Mouse (Mus musculus): ENCODE results near the gene Bicral. TPM values are rescaled to one million over a fixed set of nuclear protein-coding genes. Genes with fewer than 3 reads are reported as not detected.
"Not testable (repeated sequence)": the region's sequence is repeated elsewhere in the genome, so short reads cannot be mapped to it uniquely, and the experiment has no call there.

Bicral gene
- total RNA-seq, 2 experiments from 2014 or later, result 14.9 to 15.3 TPM

- intact Hi-C loops (cut with DNase I), result loop anchor here (2.0 kb wide), 1 partner anchor 20 kb away; the partner anchor contains the start of gene Cnpy3
- peak; percentile 81 to 88 for DNase-seq
Measured at GRCm38 (mm10) chr17:46772404-46773277, 85.6 kb downstream of the Bicral start, which contains the start of gene 2310039H08Rik. TSS of gene 2310039H08Rik (plus strand) at chr17:46772635.

GRCm38 (mm10) chr17:46772038-46772403, 86.3 kb downstream of the Bicral start:
- no peak for DNase-seq
- intact Hi-C loops (cut with DNase I), result loop anchor here (2.0 kb wide), 1 partner anchor 19 kb away; the partner anchor contains the start of gene Cnpy3

GRCm38 (mm10) chr17:46771616-46772015, 86.7 kb downstream of the Bicral start:
- intact Hi-C loops (cut with DNase I), result loop anchor here (2.0 kb wide), 1 partner anchor 19 kb away; the partner anchor contains the start of gene Cnpy3
- no peak for DNase-seq

- no peak for DNase-seq
- intact Hi-C loops (cut with DNase I), result no loop called here
Measured at GRCm38 (mm10) chr17:46771025-46771424, 87.3 kb downstream of the Bicral start.

GRCm38 (mm10) chr17:46770546-46770945, 87.7 kb downstream of the Bicral start:
- intact Hi-C loops (cut with DNase I), result no loop called here
- no peak for DNase-seq

- intact Hi-C loops (cut with DNase I), result no loop called here
- DNase-seq, result no peak
Measured at GRCm38 (mm10) chr17:46767868-46768267, 90.4 kb downstream of the Bicral start.

GRCm38 (mm10) chr17:46764916-46765315, 93.4 kb downstream of the Bicral start:
- intact Hi-C loops (cut with DNase I); DNase-seq: not testable (repeated sequence)

- intact Hi-C loops (cut with DNase I), result no loop called here
Measured at GRCm38 (mm10) chr17:46763544-46763943, 94.7 kb downstream of the Bicral start, which contains the start of gene Ptcra. TSS of gene Ptcra (minus strand) at chr17:46763712.

GRCm38 (mm10) chr17:46758753-46759152, 99.5 kb downstream of the Bicral start:
- DNase-seq, result no peak
- intact Hi-C loops (cut with DNase I), result no loop called here

More at GRCm38 (mm10) chr17:46763544-46763943, 94.7 kb downstream of the Bicral start, which contains the start of gene Ptcra:
- no peak for DNase-seq

- intact Hi-C loops (cut with DNase I), result loop anchor here (2.0 kb wide), 1 partner anchor 21 kb away; the partner anchor contains the start of gene 2310039H08Rik
- DNase-seq, result peak; percentile 93
Measured at GRCm38 (mm10) chr17:46751794-46752556, 106.3 kb downstream of the Bicral start, which contains the start of gene Cnpy3. TSS of gene Cnpy3 (minus strand) at chr17:46752214.

- intact Hi-C loops (cut with DNase I), result no loop called here
- DNase-seq, result no peak
Measured at GRCm38 (mm10) chr17:46751056-46751793, 107.1 kb downstream of the Bicral start.

- no peak for DNase-seq
- intact Hi-C loops (cut with DNase I), result no loop called here
Measured at GRCm38 (mm10) chr17:46750580-46750979, 107.7 kb downstream of the Bicral start.

GRCm38 (mm10) chr17:46749282-46749681, 109.0 kb downstream of the Bicral start:
- intact Hi-C loops (cut with DNase I), result no loop called here
- DNase-seq, result no peak

Other genes with a start within 250 kb of the Bicral start
- 1 to 10 TPM; 2.7 to 4.0 TPM for gene Ptk7, start 229.0 kb downstream of the Bicral start, total RNA-seq (2021)
- 10 to 100 TPM; 24.5 to 29.1 TPM for gene Klc4, start 212.5 kb downstream of the Bicral start, total RNA-seq (2021)
- 100 to 1,000 TPM; 130 to 134 TPM for gene Mrpl2, start 212.3 kb downstream of the Bicral start, total RNA-seq (2021)
- 10 to 100 TPM; 20.7 to 23.8 TPM for gene Cul7, start 208.1 kb downstream of the Bicral start, total RNA-seq (2021)
- 10 to 100 TPM in 1 of 2 experiments, 1 to 10 TPM in 1; 9.5 to 10.7 TPM for gene Rrp36, start 184.1 kb downstream of the Bicral start, total RNA-seq (2021)
- gene Mea1, start 179.7 kb downstream of the Bicral start, total RNA-seq (2021), result 10 to 100 TPM; 48.0 to 49.3 TPM
- 10 to 100 TPM; 85.5 to 87.7 TPM for gene Klhdc3, start 177.6 kb downstream of the Bicral start, total RNA-seq (2021)
- gene Ppp2r5d, start 153.4 kb downstream of the Bicral start, total RNA-seq (2021), result 10 to 100 TPM; 33.2 TPM
- gene Pex6, start 147.0 kb downstream of the Bicral start, total RNA-seq (2021), result 10 to 100 TPM; 31.8 to 32.3 TPM
- 1 to 10 TPM; 1.8 to 3.1 TPM for gene Gnmt, start 129.3 kb downstream of the Bicral start, total RNA-seq (2021)
- gene Cnpy3, start 106.3 kb downstream of the Bicral start, total RNA-seq (2021), result 10 to 100 TPM; 18.4 to 19.2 TPM
- gene Ptcra, start 94.8 kb downstream of the Bicral start, total RNA-seq (2021), result not detected
- gene 2310039H08Rik, start 85.8 kb downstream of the Bicral start, total RNA-seq (2021), result 10 to 100 TPM; 25.4 to 27.6 TPM
- gene Rpl7l1, start 75.8 kb downstream of the Bicral start, total RNA-seq (2021), result 10 to 100 TPM; 54.2 to 55.4 TPM
- 10 to 100 TPM; 15.9 to 16.6 TPM for gene Tbcc, start 32.2 kb upstream of the Bicral start, total RNA-seq (2021)
- gene Prph2, start 52.0 kb upstream of the Bicral start, total RNA-seq (2021), result not detected
- 10 to 100 TPM; 84.2 to 89.3 TPM for gene Ubr2, start 152.1 kb upstream of the Bicral start, total RNA-seq (2021)

Data from heart, postnatal 36 days (tissue).